Mouse (Mus musculus) urinary bladder, postnatal 10 days (tissue): ENCODE results near the gene Fign.

Source experiments
- DNase-seq: peaks from one replicate; pipeline ENCODE4 v3.0.0; 2022; ENCODE audit warnings: low spot score

Fign gene

GRCm38 (mm10) chr2:64097937-64098617 is at the start of gene Fign:
TSS of gene Fign (minus strand) at chr2:64098038.
- peak; percentile 16 for DNase-seq

GRCm38 (mm10) chr2:64133597-64133996 is 35.8 kb upstream of the Fign start:
- no peak for DNase-seq

- DNase-seq = no peak
Measured at GRCm38 (mm10) chr2:64120495-64120894, 22.7 kb upstream of the Fign start.

- no peak for DNase-seq
Measured at GRCm38 (mm10) chr2:64116613-64117012, 18.8 kb upstream of the Fign start.

GRCm38 (mm10) chr2:64111133-64111532 is 13.3 kb upstream of the Fign start:
- no peak for DNase-seq

- DNase-seq = no peak
Measured at GRCm38 (mm10) chr2:64109860-64110259, 12.0 kb upstream of the Fign start.

GRCm38 (mm10) chr2:64108040-64108439 is 10.2 kb upstream of the Fign start:
- no peak for DNase-seq

GRCm38 (mm10) chr2:64098618-64099320 is 931 bp upstream of the Fign start:
- DNase-seq = no peak

- DNase-seq = no peak
Measured at GRCm38 (mm10) chr2:64096721-64097411, 972 bp downstream of the Fign start.

- no peak for DNase-seq
Measured at GRCm38 (mm10) chr2:64096176-64096575, 1.7 kb downstream of the Fign start.

- DNase-seq = no peak
Measured at GRCm38 (mm10) chr2:64095561-64095960, 2.3 kb downstream of the Fign start.

GRCm38 (mm10) chr2:64093087-64093486 is 4.8 kb downstream of the Fign start:
- DNase-seq = no peak

GRCm38 (mm10) chr2:64083853-64084427 is 13.9 kb downstream of the Fign start:
- no peak for DNase-seq

- DNase-seq = no peak
Measured at GRCm38 (mm10) chr2:64079765-64080164, 18.1 kb downstream of the Fign start.

GRCm38 (mm10) chr2:64078551-64078950 is 19.3 kb downstream of the Fign start:
- no peak for DNase-seq

GRCm38 (mm10) chr2:64077846-64078245 is 20.0 kb downstream of the Fign start:
- DNase-seq = no peak

GRCm38 (mm10) chr2:64075873-64076272 is 22.0 kb downstream of the Fign start:
- DNase-seq = no peak

GRCm38 (mm10) chr2:64074602-64075389 is 23.0 kb downstream of the Fign start:
- DNase-seq = no peak

GRCm38 (mm10) chr2:64072158-64072557 is 25.7 kb downstream of the Fign start:
- DNase-seq = no peak

- no peak for DNase-seq
Measured at GRCm38 (mm10) chr2:64069950-64070695, 27.7 kb downstream of the Fign start.

- no peak for DNase-seq
Measured at GRCm38 (mm10) chr2:64065511-64065910, 32.3 kb downstream of the Fign start.
